Mouse (Mus musculus) intestine, postnatal 0 days (tissue): ENCODE measurements around the gene Diexf. TPM values are rescaled to one million over a fixed set of nuclear protein-coding genes. Genes with fewer than 3 reads are reported as not detected.

Source experiments
- ATAC-seq: fragments of 200-750 bp; cut with Nextera tagmentation; 2 replicates; pipeline ENCODE4 v1.8.0; 2017; ENCODE audit warnings: mild to moderate bottlenecking, moderate TSS enrichment, moderate library complexity
- H3K27ac ChIP-seq: fragments of 300-500 bp; sonication (generic); 2 replicates; pipeline ENCODE4 v1.5.1; 2014; ENCODE audit warnings: mild to moderate bottlenecking, low read depth, low read length, moderate library complexity
- H3K27me3 ChIP-seq: fragments of 300-500 bp; sonication (generic); replicated peaks from 2 replicates; pipeline ENCODE4 v1.6.1; 2014; ENCODE audit warnings: low read length, mixed read lengths; ENCODE audit not compliant: control insufficient read depth, insufficient read depth
- H3K36me3 ChIP-seq: fragments of 300-500 bp; sonication (generic); 2 replicates; pipeline ENCODE4 v1.6.1; 2014; ENCODE audit warnings: mild to moderate bottlenecking, moderate library complexity; ENCODE audit not compliant: control insufficient read depth, insufficient read depth
- H3K4me1 ChIP-seq: fragments of 300-500 bp; sonication (generic); replicated peaks from 2 replicates; pipeline ENCODE4 v1.6.1; 2014; ENCODE audit warnings: antibody characterized with exemption, low read length, mixed read lengths; ENCODE audit not compliant: control insufficient read depth, insufficient read depth
- H3K4me2 ChIP-seq: fragments of 300-500 bp; sonication (generic); replicated peaks from 2 replicates; pipeline ENCODE4 v1.6.1; 2014; ENCODE audit warnings: low read depth, mild to moderate bottlenecking, moderate library complexity
- H3K4me3 ChIP-seq: fragments of 300-500 bp; sonication (generic); 2 replicates; pipeline ENCODE4 v1.5.1; 2014; ENCODE audit warnings: low read depth, low read length
- H3K9ac ChIP-seq: fragments of 300-500 bp; sonication (generic); 2 replicates; pipeline ENCODE4 v1.6.1; 2014; ENCODE audit warnings: mild to moderate bottlenecking, low read depth, low read length
- H3K9me3 ChIP-seq: fragments of 300-500 bp; sonication (generic); 2 replicates; pipeline ENCODE4 v1.6.1; 2016; ENCODE audit warnings: mixed run types; ENCODE audit not compliant: control insufficient read depth
- CTCF ChIP-seq: sonication (generic); IDR thresholded peaks from 2 replicates; pipeline ENCODE4 v1.5.1; 2016; ENCODE audit warnings: low read depth, mild to moderate bottlenecking, control low read depth, antibody characterized with exemption, moderate library complexity
- WGBS: fragments of 180-500 bp; shearing (Covaris S2); extraction: QIAGEN DNeasy Blood & Tissue Kit; methylation state at CpG from one replicate; pipeline ENCODE4 v1.1.7; 2014; 5-methylcytosine and 5-hydroxymethylcytosine counted together
- polyA plus RNA-seq: library from polyadenylated mRNA; unstranded; fragments of >200 nt; fragmentation: Nextera tagmentation; extraction: Ambion mirVana; gene quantifications from 2 replicates; pipeline ENCODE4 v1.2.1, GENCODE M21; 2015

Diexf gene
- polyA plus RNA-seq, 1 experiment from 2014 or later = 1.7 TPM

DNA sequence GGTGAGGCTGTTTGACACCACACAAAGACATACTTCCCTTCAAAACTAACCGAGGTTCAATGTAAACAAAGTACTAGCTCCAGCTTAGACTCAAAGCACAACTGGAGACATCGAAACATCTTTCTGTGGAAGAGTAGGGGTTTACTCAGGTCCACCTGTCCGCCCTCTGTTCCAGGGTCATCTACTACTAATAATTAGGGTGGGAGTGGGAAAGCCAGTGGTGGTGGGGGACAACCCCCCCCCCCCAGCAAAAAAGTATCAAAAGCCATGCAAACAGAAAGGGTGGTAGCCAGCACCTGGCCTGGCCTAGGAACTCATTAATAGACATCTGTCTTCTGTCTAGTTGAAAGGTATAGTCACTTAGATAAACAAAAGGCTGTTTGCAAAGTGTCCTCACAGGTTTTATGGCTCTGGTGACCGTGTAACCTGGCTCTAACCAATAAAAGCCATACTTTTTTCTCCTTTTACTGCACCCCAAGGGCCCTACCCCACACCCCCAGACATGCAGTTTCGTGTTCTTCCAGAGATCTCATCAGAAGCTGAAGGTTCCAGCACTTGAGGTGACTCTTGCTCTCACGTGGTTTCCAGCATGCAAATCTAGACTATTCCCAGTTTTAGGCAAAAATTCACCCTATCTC is 1.4 kb upstream of the Diexf start:
- 0 out of 2 replicates have a peak overlapping the region, but pooled peaks have one; percentile 24 for H3K4me2 ChIP-seq
- H3K9ac ChIP-seq = no peak overlapping the region
- WGBS = 20% methylated on average over 6 of the region's 6 CpGs
- H3K4me3 ChIP-seq = no peak overlapping the region
- peak; percentile 84 for ATAC-seq
- peaks cover 18% of the 10 kb centered on the region for H3K36me3 ChIP-seq
- no peaks in the 10 kb centered on the region for H3K9me3 ChIP-seq
- no peaks in the 10 kb centered on the region for H3K27me3 ChIP-seq
- peak overlapping the region; percentile 61 for H3K27ac ChIP-seq
- TF ChIP-seq CTCF = no peak
- no peaks in the 10 kb centered on the region for H3K4me1 ChIP-seq

DNA sequence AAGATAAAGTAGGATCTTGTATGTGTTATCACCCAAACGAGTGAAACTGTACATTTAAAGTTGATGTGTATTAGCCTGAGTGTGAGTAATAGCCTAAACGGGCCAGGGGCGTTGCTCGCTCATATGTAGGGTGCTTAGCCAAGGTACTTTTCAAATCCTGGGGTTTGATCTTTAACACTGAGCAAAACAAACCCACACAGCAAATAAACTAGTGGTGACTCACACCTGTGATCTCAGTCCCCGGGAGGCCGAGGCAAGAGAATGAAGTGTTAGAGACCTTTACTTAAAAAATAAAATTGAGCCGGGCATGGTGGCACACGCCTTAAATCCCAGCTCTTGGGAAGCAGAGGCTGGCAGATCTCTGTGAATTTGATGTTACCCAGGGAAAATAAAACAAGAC is 767 bp upstream of the Diexf start:
- no peak for TF ChIP-seq CTCF
- no peak overlapping the region for H3K4me3 ChIP-seq
- H3K9me3 ChIP-seq = no peaks in the 10 kb centered on the region
- peak; percentile 21; the same call in 1 of the 2 replicates for ATAC-seq
- H3K4me2 ChIP-seq = peak overlapping the region; percentile 76
- H3K27me3 ChIP-seq = no peaks in the 10 kb centered on the region
- peaks cover 19% of the 10 kb centered on the region for H3K36me3 ChIP-seq
- peak overlapping the region; percentile 61 for H3K27ac ChIP-seq
- no peak overlapping the region for H3K9ac ChIP-seq
- H3K4me1 ChIP-seq = no peaks in the 10 kb centered on the region
- 32% methylated on average over 8 of the region's 8 CpGs for whole genome bisulfite sequencing

DNA sequence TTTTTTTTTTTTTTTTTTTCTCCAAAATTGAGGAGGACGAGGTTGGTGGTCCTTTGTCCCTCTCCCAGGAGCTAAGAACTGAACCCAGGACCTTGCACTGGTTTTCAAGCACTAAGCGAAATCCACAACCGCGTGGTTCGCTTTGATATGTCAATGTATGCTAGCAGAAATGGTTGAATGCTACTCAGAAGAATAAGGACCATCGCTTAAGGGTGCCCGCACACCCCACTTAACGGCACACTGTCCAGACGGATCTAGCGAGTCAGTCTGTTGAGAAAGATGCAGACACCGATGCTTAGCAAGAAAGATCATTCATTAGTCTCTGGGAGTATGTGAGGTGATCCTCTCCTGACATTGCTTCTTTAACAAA is 369 bp upstream of the Diexf start:
- WGBS = 14% methylated on average over 11 of the region's 11 CpGs
- H3K27ac ChIP-seq = peak overlapping the region; percentile 61
- ATAC-seq = peak; percentile 7; the same call in 1 of the 2 replicates
- TF ChIP-seq CTCF = no peak
- H3K36me3 ChIP-seq = peaks cover 19% of the 10 kb centered on the region
- no peaks in the 10 kb centered on the region for H3K27me3 ChIP-seq
- no peaks in the 10 kb centered on the region for H3K9me3 ChIP-seq
- no peaks in the 10 kb centered on the region for H3K4me1 ChIP-seq
- H3K4me3 ChIP-seq = peak overlapping the region; percentile 96; the same call in 1 of the 2 replicates
- H3K4me2 ChIP-seq = peak overlapping the region; percentile 76
- H3K9ac ChIP-seq = no peak overlapping the region

DNA sequence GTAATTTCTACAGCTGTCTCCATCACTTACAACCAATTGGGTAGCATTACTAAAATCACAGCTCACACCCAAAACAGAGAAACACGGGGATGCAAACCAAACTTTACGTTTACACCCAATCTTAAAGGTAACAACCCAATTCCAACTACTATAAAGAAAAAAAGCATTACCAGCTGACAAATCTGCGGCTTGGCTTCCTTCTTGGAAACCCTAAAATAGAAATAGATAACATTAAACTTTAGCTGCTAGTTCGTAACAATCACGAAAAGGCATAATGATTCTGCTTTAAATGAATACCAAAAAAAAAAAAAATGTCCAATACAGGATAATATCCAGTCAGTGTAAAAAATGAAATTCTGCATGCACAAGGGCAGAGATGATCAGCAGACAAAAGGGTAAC is 751 bp downstream of the Diexf start:
- H3K9me3 ChIP-seq = no peaks in the 10 kb centered on the region
- peak overlapping the region; percentile 96 for H3K4me3 ChIP-seq
- WGBS = 16% methylated on average over 5 of the region's 5 CpGs
- no peaks in the 10 kb centered on the region for H3K27me3 ChIP-seq
- no peak for TF ChIP-seq CTCF
- no peak for ATAC-seq
- H3K36me3 ChIP-seq = peaks cover 22% of the 10 kb centered on the region
- H3K4me1 ChIP-seq = no peaks in the 10 kb centered on the region
- H3K27ac ChIP-seq = no peak overlapping the region
- peak overlapping the region; percentile 72; the same call in 1 of the 2 replicates for H3K9ac ChIP-seq
- peak overlapping the region; percentile 76 for H3K4me2 ChIP-seq

DNA sequence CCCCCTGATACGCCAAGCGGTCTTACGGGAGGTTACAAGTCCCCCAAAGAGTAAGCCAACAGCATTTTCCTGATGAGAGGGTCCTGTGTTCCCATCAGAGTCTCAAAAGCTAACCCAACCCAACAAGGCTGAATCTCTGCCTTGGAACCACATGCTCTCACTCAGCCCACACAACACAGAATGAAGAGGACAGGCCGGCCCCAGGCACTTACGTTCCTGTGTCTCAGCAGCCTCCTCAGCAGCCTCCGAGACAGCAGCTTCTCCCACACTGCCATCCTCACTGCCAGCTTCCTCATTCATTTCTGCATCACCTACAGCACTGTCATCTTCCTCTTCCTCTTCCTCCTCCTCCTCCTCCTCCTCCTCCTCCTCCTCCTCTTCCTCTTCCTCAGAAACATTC is 2.0 kb downstream of the Diexf start:
- H3K36me3 ChIP-seq = peaks cover 34% of the 10 kb centered on the region
- no peak overlapping the region for H3K9ac ChIP-seq
- 95% methylated on average over 6 of the region's 6 CpGs for WGBS
- H3K9me3 ChIP-seq = no peaks in the 10 kb centered on the region
- no peak overlapping the region for H3K4me3 ChIP-seq
- H3K4me2 ChIP-seq = no peak overlapping the region
- TF ChIP-seq CTCF = no peak
- no peaks in the 10 kb centered on the region for H3K4me1 ChIP-seq
- no peaks in the 10 kb centered on the region for H3K27me3 ChIP-seq
- no peak for ATAC-seq
- no peak overlapping the region for H3K27ac ChIP-seq

DNA sequence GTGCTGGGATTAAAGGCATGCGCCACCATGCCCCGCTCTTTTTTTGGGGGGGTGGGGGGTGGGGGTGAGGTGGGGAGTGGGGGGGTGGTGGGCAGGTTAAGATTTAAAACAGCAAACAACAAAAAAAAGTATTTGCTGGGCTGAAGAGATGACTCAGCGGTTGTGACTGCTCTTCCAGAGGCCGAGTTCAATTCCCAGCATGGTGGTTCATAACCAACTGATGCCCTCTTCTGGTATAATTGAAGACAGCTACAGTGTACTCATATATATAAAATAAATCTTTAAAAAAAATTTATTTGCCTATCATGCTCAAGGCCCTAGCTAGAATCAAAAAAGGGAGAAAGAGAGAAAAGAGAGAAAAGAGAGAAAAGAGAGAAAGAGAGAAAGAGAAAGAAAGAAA is 4.2 kb downstream of the Diexf start:
- 73% methylated on average over 4 of the region's 4 CpGs for WGBS
- H3K4me3 ChIP-seq = no peak overlapping the region

More for the DNA sequence above, 4.2 kb downstream of the Diexf start:
- TF ChIP-seq CTCF = peak; percentile 43
- no peaks in the 10 kb centered on the region for H3K4me1 ChIP-seq
- H3K36me3 ChIP-seq = peaks cover 55% of the 10 kb centered on the region
- no peak overlapping the region for H3K9ac ChIP-seq
- no peak overlapping the region for H3K27ac ChIP-seq
- no peak for ATAC-seq
- H3K9me3 ChIP-seq = no peaks in the 10 kb centered on the region
- no peak overlapping the region for H3K4me2 ChIP-seq
- H3K27me3 ChIP-seq = no peaks in the 10 kb centered on the region
